Mouse (Mus musculus) stomach, postnatal 0 days (tissue): Measurements from ENCODE around the gene Strn3.

ENCODE experiments used
- CTCF ChIP-seq: IDR thresholded peaks from 2 replicates; pipeline ENCODE4 v1.5.1; 2016; ENCODE audit warnings: antibody characterized with exemption, low read depth, mild to moderate bottlenecking, moderate library complexity
- EP300 ChIP-seq: optimal IDR thresholded peaks from 2 replicates; pipeline ENCODE3; 2016; ENCODE audit warnings: antibody characterized with exemption

DNA sequence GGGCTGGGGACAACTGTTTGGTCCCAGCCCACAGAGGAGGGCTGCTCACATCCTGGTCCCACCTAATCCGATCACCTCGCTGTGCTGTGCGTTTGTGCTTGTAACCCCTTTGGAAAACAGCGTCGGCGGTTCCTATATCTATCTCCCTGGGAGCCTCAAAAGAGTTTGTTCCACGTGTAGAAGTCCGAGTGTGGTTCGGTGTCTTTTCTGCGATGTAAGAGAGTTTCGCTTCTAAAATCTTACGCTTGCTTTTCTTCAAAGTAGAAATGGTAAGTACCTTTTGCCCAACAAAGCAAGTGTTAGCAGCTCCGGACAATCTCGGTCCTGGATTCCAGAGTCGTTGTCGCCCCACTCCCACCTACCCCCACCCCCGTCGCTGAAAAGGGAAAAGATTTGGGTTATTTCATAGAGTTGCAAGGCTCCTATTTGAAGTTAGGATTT, 97.6 kb downstream of the Strn3 start:
- no peak for TF ChIP-seq CTCF
- no peak for TF ChIP-seq EP300
